Mouse (Mus musculus) CH12.LX (cell line): ENCODE data around the gene Srrm1.

Experiments
- BHLHE40 ChIP-seq: IDR thresholded peaks from 2 replicates; pipeline ENCODE4 v1.6.1; 2011; ENCODE audit warnings: mild to moderate bottlenecking, low read depth, low read length, improper control_type of control experiment
- CHD1 ChIP-seq: IDR thresholded peaks from 2 replicates; pipeline ENCODE4 v1.6.1; 2012; ENCODE audit warnings: low read depth, low read length, improper control_type of control experiment, inconsistent platforms
- CTCF ChIP-seq, 2 experiments: IDR thresholded peaks in 1 of 2; conservative IDR thresholded peaks in 1 of 2; 2 replicates each; pipeline ENCODE4 v1.5.1; 2011 to 2012; ENCODE audit warnings: low read depth in 2 of 2, low read length in 2 of 2, improper control_type of control experiment in 1 of 2, inconsistent platforms in 1 of 2, mild to moderate bottlenecking in 1 of 2, moderate library complexity in 1 of 2
- EP300 ChIP-seq: IDR thresholded peaks from 2 replicates; pipeline ENCODE4 v1.6.1; 2011; ENCODE audit warnings: low read length, improper control_type of control experiment
- MYC ChIP-seq: IDR thresholded peaks from 2 replicates; pipeline ENCODE4 v1.6.1; 2011; ENCODE audit warnings: low read depth, mild to moderate bottlenecking, improper control_type of control experiment, low read length
- NELFE ChIP-seq: IDR thresholded peaks from 2 replicates; pipeline ENCODE4 v1.6.1; 2011; ENCODE audit warnings: low read depth, low read length, improper control_type of control experiment
- PAX5 ChIP-seq: IDR thresholded peaks from 2 replicates; pipeline ENCODE4 v1.6.1; 2012; ENCODE audit warnings: low read length, inconsistent platforms, mixed read lengths
- POLR2A ChIP-seq: IDR thresholded peaks from 2 replicates; pipeline ENCODE4 v1.6.1; 2011; ENCODE audit warnings: low read depth, mild to moderate bottlenecking, improper control_type of control experiment, low read length
- POLR2AphosphoS2 ChIP-seq: IDR thresholded peaks from 2 replicates; pipeline ENCODE4 v1.6.1; 2011; ENCODE audit warnings: low read depth, low read length, improper control_type of control experiment
- RAD21 ChIP-seq: IDR thresholded peaks from 2 replicates; pipeline ENCODE4 v1.6.1; 2011; ENCODE audit warnings: low read depth, mild to moderate bottlenecking, low read length, improper control_type of control experiment, moderate library complexity
- UBTF ChIP-seq: IDR thresholded peaks from 2 replicates; pipeline ENCODE4 v1.6.1; 2012; ENCODE audit warnings: low read depth, mild to moderate bottlenecking, inconsistent platforms, low read length, improper control_type of control experiment, moderate library complexity

DNA sequence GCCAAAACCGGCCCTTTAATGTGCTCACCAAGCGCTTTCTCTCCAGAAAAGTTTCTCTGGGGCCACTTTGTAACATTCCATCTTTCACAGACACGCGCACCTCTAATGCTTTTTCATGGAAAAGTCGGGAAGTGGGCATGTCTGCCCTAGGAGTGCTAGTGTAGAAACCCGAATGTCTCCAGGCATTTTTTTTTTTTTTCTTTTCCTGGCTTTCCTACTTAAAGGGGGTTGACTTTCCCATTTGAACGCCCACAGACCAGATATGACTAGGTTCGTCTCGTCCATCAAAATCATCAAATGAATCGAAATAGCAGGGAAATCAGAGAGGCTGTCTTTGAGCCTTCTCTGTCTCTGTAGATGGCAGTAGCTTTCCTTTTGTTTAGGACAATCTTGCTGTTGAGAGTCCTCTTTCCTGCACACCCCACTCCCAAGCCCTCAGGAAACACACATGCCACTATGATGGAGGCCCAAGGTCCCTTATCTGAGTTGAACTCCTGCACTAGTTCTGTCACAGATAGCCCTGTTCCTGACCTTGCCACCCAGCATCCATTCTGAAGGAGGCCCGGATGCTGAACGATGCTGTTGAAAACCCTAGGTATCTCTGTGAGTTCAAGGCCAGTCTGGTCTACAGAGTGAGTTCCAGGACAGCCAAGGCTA, 801 bp upstream of the Srrm1 start:
- TF ChIP-seq CTCF (conservative IDR thresholded peaks at IDR 0.05 in 1 of 2, IDR thresholded peaks at IDR 0.05 in 1 of 2; ENCODE audit: low read depth in 2 of 2, low read length in 2 of 2) (no peak), EP300 (no peak), PAX5 (no peak), CHD1 (no peak; the same call in 1 of the 2 replicates), MYC (no peak; the same call in 1 of the 2 replicates), NELFE (peak; percentile 13; the same call in 1 of the 2 replicates), POLR2AphosphoS2 (no peak), BHLHE40 (no peak), POLR2A (peak; percentile 70), UBTF (no peak), RAD21 (no peak)
